Mouse (Mus musculus): ENCODE results near the gene Mrm3.

- TF ChIP-seq GATA1 (IDR thresholded peaks at IDR 0.05; ENCODE audit: low read length) = no peak
- TF ChIP-seq TAL1 (IDR thresholded peaks at IDR 0.05; ENCODE audit: low read length) = no peak
These were observed 24.0 kb downstream of the Mrm3 start for GRCm38 (mm10) chr11:76267550-76267949.
